Mouse (Mus musculus) cerebellum, adult 9-11 months (tissue): ENCODE measurements around the gene F10.
"Not testable (repeated sequence)": the region's sequence is repeated elsewhere in the genome, so short reads cannot be mapped to it uniquely, and the experiment has no call there.

Experiments
- DNase-seq: peaks from one replicate; pipeline ENCODE4 v3.0.0; 2022

The F10 gene

GRCm38 (mm10) chr8:13063112-13063511 lies 26.0 kb downstream of the F10 start:
- no peak for DNase-seq

GRCm38 (mm10) chr8:13073255-13073654 lies 36.1 kb downstream of the F10 start:
- no peak for DNase-seq

GRCm38 (mm10) chr8:13075044-13075443 lies 37.9 kb downstream of the F10 start:
- no peak for DNase-seq

- not testable (repeated sequence) for DNase-seq
These were observed 38.5 kb downstream of the F10 start for GRCm38 (mm10) chr8:13075579-13075978.

GRCm38 (mm10) chr8:13077542-13077941 lies 40.4 kb downstream of the F10 start:
- DNase-seq = no peak

GRCm38 (mm10) chr8:13104691-13105086 lies 67.6 kb downstream of the F10 start:
- DNase-seq = peak; percentile 89

GRCm38 (mm10) chr8:13105087-13105881 lies 68.2 kb downstream of the F10 start, which contains the start of the genes Pcid2 and Cul4a:
Gene Pcid2, minus strand, starts transcription at chr8:13105459.
Gene Cul4a, plus strand, starts transcription at chr8:13105621.
- DNase-seq = peak; percentile 97

GRCm38 (mm10) chr8:13105908-13106551 lies 68.9 kb downstream of the F10 start:
- peak; percentile 82 for DNase-seq
